In genomic region chr14:53881304-53881703, GRCm38 (mm10) we compare ENCODE assay signal across 8 mouse cellular contexts.
DNase-seq lines count a peak whose midpoint lies in the region; ATAC-seq and TF ChIP-seq lines count a peak whose summit lies in the region.

No protein-coding gene starts in this region.

- ATAC-seq in lung, embryonic 14.5 days (ENCODE audit: insufficient read depth), result peak; percentile 63
- ATAC-seq in hindbrain, embryonic 16.5 days, result peak; percentile 78

- no peak overlapping the region for H3K4me3 ChIP-seq in lung, embryonic 14.5 days (ENCODE audit: low read depth, low read length)
- H3K4me3 ChIP-seq in hindbrain, embryonic 16.5 days (ENCODE audit: low read length), result no peak overlapping the region

- WGBS in lung, embryonic 14.5 days, result 3% methylated on average over 3 of the region's 3 CpGs
- 9% methylated on average over 3 of the region's 3 CpGs for WGBS in hindbrain, embryonic 16.5 days

- no peaks in the 10 kb centered on the region for H3K4me1 ChIP-seq in lung, embryonic 14.5 days (ENCODE audit: insufficient read depth)
- H3K4me1 ChIP-seq in hindbrain, embryonic 16.5 days (ENCODE audit: control insufficient read depth, insufficient read depth, low read depth, low read length), result no peaks in the 10 kb centered on the region

- DNase-seq in adrenal gland, postnatal 10 days, result peak; percentile 3
- no peak for DNase-seq in adrenal gland, adult (ENCODE audit: inconsistent age in 2 of 2, low spot score in 1 of 2)
- peak; percentile 70 for DNase-seq in lung, embryonic 14.5 days
- no peak for DNase-seq in lung, postnatal 25 days (ENCODE audit: low spot score)
- DNase-seq in telencephalon, adult 2 months (ENCODE audit: low read depth, low spot score), result peak; percentile 36
- no peak for DNase-seq in urinary bladder, adult 2 months (ENCODE audit: low spot score)
- DNase-seq in urinary bladder, postnatal 14 days (ENCODE audit: low spot score), result no peak

- peak; percentile 37 for TF ChIP-seq CTCF in lung, embryonic 14.5 days (IDR thresholded peaks at IDR 0.05; ENCODE audit: low read depth)

- no peak overlapping the region for H3K27ac ChIP-seq in lung, embryonic 14.5 days (ENCODE audit: low read depth)
- no peak overlapping the region for H3K27ac ChIP-seq in hindbrain, embryonic 16.5 days (ENCODE audit: low read depth, low read length)

- no peaks in the 10 kb centered on the region for H3K27me3 ChIP-seq in lung, embryonic 14.5 days (ENCODE audit: insufficient read depth, low read length)
- H3K27me3 ChIP-seq in hindbrain, embryonic 16.5 days (replicated peaks; ENCODE audit: control insufficient read depth, insufficient read depth, low read length), result no peaks in the 10 kb centered on the region

- no peak overlapping the region for H3K9ac ChIP-seq in lung, embryonic 14.5 days
- no peak overlapping the region for H3K9ac ChIP-seq in hindbrain, embryonic 16.5 days (ENCODE audit: low read depth, low read length)

- no peak overlapping the region for H3K4me2 ChIP-seq in lung, embryonic 14.5 days
- H3K4me2 ChIP-seq in hindbrain, embryonic 16.5 days (ENCODE audit: low read length), result no peak overlapping the region

- no peaks in the 10 kb centered on the region for H3K36me3 ChIP-seq in lung, embryonic 14.5 days (ENCODE audit: insufficient read depth)
- no peaks in the 10 kb centered on the region for H3K36me3 ChIP-seq in hindbrain, embryonic 16.5 days (ENCODE audit: control insufficient read depth, insufficient read depth, low read length)

- H3K9me3 ChIP-seq in lung, embryonic 14.5 days (ENCODE audit: low read depth, low read length), result no peaks in the 10 kb centered on the region
- no peaks in the 10 kb centered on the region for H3K9me3 ChIP-seq in hindbrain, embryonic 16.5 days (ENCODE audit: control insufficient read depth, low read length)

Comparison
In these comparisons a context has a peak if more than half of its experiments do, and no peak if none do; other contexts are left out.
1. DNase-seq: peak in adrenal gland, postnatal 10 days (single experiment), lung, embryonic 14.5 days (single experiment) and telencephalon, adult 2 months (single experiment); none in adrenal gland, adult (0 of 2), lung, postnatal 25 days (single experiment), urinary bladder, adult 2 months (single experiment) and urinary bladder, postnatal 14 days (single experiment).